Mouse (Mus musculus) lung, postnatal 0 days (tissue): ENCODE results near the gene Krr1. TPM values are rescaled to one million over a fixed set of nuclear protein-coding genes. Genes with fewer than 3 reads are reported as not detected.
A peak's percentile ranks its signal among the peaks of the same experiment; 100 is the strongest.

Experiments
- ATAC-seq: fragments of 200-750 bp; cut with Nextera tagmentation; 2 replicates; pipeline ENCODE4 v1.8.0; 2017; ENCODE audit warnings: moderate library complexity
- DNase-seq: peaks from one replicate; pipeline ENCODE4 v3.0.0-alpha.2; 2016; ENCODE audit warnings: low spot score
- H3K27ac ChIP-seq: fragments of 300-500 bp; sonication (generic); 2 replicates; pipeline ENCODE4 v1.5.1; 2014; ENCODE audit warnings: antibody characterized with exemption, mild to moderate bottlenecking, low read length, mixed read lengths
- H3K27me3 ChIP-seq: fragments of 300-500 bp; sonication (generic); replicated peaks from 2 replicates; pipeline ENCODE4 v1.6.1; 2014; ENCODE audit warnings: low read length, mixed read lengths; ENCODE audit not compliant: insufficient read depth
- H3K36me3 ChIP-seq: fragments of 300-500 bp; sonication (generic); 2 replicates; pipeline ENCODE4 v1.6.1; 2014; ENCODE audit warnings: low read length, mixed read lengths; ENCODE audit not compliant: insufficient read depth
- H3K4me1 ChIP-seq: fragments of 300-500 bp; sonication (generic); 2 replicates; pipeline ENCODE4 v1.6.1; 2014; ENCODE audit warnings: antibody characterized with exemption, low read depth, low read length, mixed read lengths; ENCODE audit not compliant: insufficient read depth
- H3K4me2 ChIP-seq: fragments of 300-500 bp; sonication (generic); replicated peaks from 2 replicates; pipeline ENCODE4 v1.6.1; 2014; ENCODE audit warnings: low read depth, mild to moderate bottlenecking, low read length, moderate library complexity, mixed read lengths
- H3K4me3 ChIP-seq: fragments of 300-500 bp; sonication (generic); 2 replicates; pipeline ENCODE4 v1.5.1; 2014; ENCODE audit warnings: low read depth, low read length
- H3K9ac ChIP-seq: fragments of 300-500 bp; sonication (generic); replicated peaks from 2 replicates; pipeline ENCODE4 v1.6.1; 2014; ENCODE audit warnings: low read depth, mild to moderate bottlenecking
- H3K9me3 ChIP-seq: fragments of 300-500 bp; sonication (generic); 2 replicates; pipeline ENCODE4 v1.6.1; 2016; ENCODE audit warnings: low read length, mixed read lengths
- CTCF ChIP-seq: IDR thresholded peaks from 2 replicates; pipeline ENCODE4 v1.5.1; 2016; ENCODE audit warnings: antibody characterized with exemption, mild to moderate bottlenecking
- EP300 ChIP-seq: IDR thresholded peaks from 2 replicates; pipeline ENCODE4 v1.6.1; 2016; ENCODE audit warnings: antibody characterized with exemption, mild to moderate bottlenecking, control low read depth
- WGBS: fragments of 180-500 bp; shearing (Covaris S2); extraction: QIAGEN DNeasy Blood & Tissue Kit; methylation state at CpG from one replicate; pipeline ENCODE4 v1.1.7; 2014; 5-methylcytosine and 5-hydroxymethylcytosine counted together
- polyA plus RNA-seq: library from polyadenylated mRNA; unstranded; fragments of >200 nt; fragmentation: Nextera tagmentation; extraction: Ambion mirVana; gene quantifications from 2 replicates; pipeline ENCODE4 v1.2.1, GENCODE M21; 2015

The Krr1 gene
- polyA plus RNA-seq, 1 experiment from 2014 or later: 18.6 TPM

- 43% methylated on average over 11 of the region's 11 CpGs for WGBS
- Histone ChIP-seq H3K27me3 (no peaks in the 10 kb centered on the region), H3K36me3 (no peaks in the 10 kb centered on the region), H3K4me3 (no peak overlapping the region), H3K4me1 (peaks cover 13% of the 10 kb centered on the region; the same call in 1 of the 2 replicates), H3K4me2 (no peak overlapping the region), H3K9ac (no peak overlapping the region), H3K9me3 (no peaks in the 10 kb centered on the region), H3K27ac (no peak overlapping the region)
- peak; percentile 9 for DNase-seq
- ATAC-seq: no peak
- TF ChIP-seq EP300 (no peak), CTCF (no peak)
Observed at GRCm38 (mm10) chr10:111932621-111933345, 39.7 kb upstream of the Krr1 start.

GRCm38 (mm10) chr10:111935207-111935606 lies 37.3 kb upstream of the Krr1 start:
- no peak overlapping the region for H3K4me2 ChIP-seq
- DNase-seq: peak; percentile 61
- TF ChIP-seq EP300 (no peak), CTCF (no peak)

GRCm38 (mm10) chr10:111936021-111936420 lies 36.4 kb upstream of the Krr1 start:
- Histone ChIP-seq H3K36me3 (no peaks in the 10 kb centered on the region), H3K9me3 (no peaks in the 10 kb centered on the region), H3K27me3 (no peaks in the 10 kb centered on the region), H3K4me1 (peaks cover 13% of the 10 kb centered on the region; the same call in 1 of the 2 replicates), H3K4me2 (no peak overlapping the region), H3K9ac (no peak overlapping the region), H3K27ac (peak overlapping the region; percentile 78), H3K4me3 (no peak overlapping the region)
- ATAC-seq (no peak; the same call in 1 of the 2 replicates), DNase-seq (no peak)
- TF ChIP-seq CTCF (no peak), EP300 (no peak)
- WGBS: 64% methylated on average over 4 of the region's 4 CpGs

More at GRCm38 (mm10) chr10:111935207-111935606, 37.3 kb upstream of the Krr1 start:
- Histone ChIP-seq H3K27me3 (no peaks in the 10 kb centered on the region), H3K36me3 (no peaks in the 10 kb centered on the region), H3K9ac (no peak overlapping the region), H3K9me3 (no peaks in the 10 kb centered on the region), H3K27ac (no peak overlapping the region), H3K4me1 (peaks cover 13% of the 10 kb centered on the region; the same call in 1 of the 2 replicates), H3K4me3 (no peak overlapping the region)
- WGBS: 62% methylated on average over 2 of the region's 2 CpGs
- ATAC-seq: no peak

GRCm38 (mm10) chr10:111936491-111937145 lies 35.8 kb upstream of the Krr1 start:
- peak; percentile 91 for DNase-seq
- peak; percentile 84 for ATAC-seq
- Histone ChIP-seq H3K4me2 (peak overlapping the region; percentile 6; the same call in 1 of the 2 replicates), H3K27ac (peak overlapping the region; percentile 78), H3K36me3 (no peaks in the 10 kb centered on the region), H3K4me3 (no peak overlapping the region), H3K4me1 (peaks cover 13% of the 10 kb centered on the region; the same call in 1 of the 2 replicates), H3K9ac (no peak overlapping the region), H3K9me3 (no peaks in the 10 kb centered on the region), H3K27me3 (no peaks in the 10 kb centered on the region)
- TF ChIP-seq EP300 (peak; percentile 90), CTCF (no peak)
- 7% methylated on average over 13 of the region's 13 CpGs for WGBS

GRCm38 (mm10) chr10:111937146-111937534 lies 35.3 kb upstream of the Krr1 start:
- TF ChIP-seq EP300: peak; percentile 43; the same call in 1 of the 2 replicates
- TF ChIP-seq CTCF: no peak
- Histone ChIP-seq H3K4me2 (no peak overlapping the region), H3K9ac (no peak overlapping the region), H3K4me3 (no peak overlapping the region), H3K27me3 (no peaks in the 10 kb centered on the region), H3K27ac (peak overlapping the region; percentile 78), H3K9me3 (no peaks in the 10 kb centered on the region), H3K4me1 (peaks cover 13% of the 10 kb centered on the region; the same call in 1 of the 2 replicates), H3K36me3 (no peaks in the 10 kb centered on the region)
- 8% methylated on average over 5 of the region's 5 CpGs for WGBS
- ATAC-seq (peak; percentile 42; the same call in 1 of the 2 replicates), DNase-seq (no peak)

GRCm38 (mm10) chr10:111943026-111943425 lies 29.4 kb upstream of the Krr1 start:
- ATAC-seq: peak; percentile 48; the same call in 1 of the 2 replicates
- Histone ChIP-seq H3K4me1 (no peaks in the 10 kb centered on the region), H3K36me3 (no peaks in the 10 kb centered on the region), H3K27me3 (no peaks in the 10 kb centered on the region), H3K9me3 (no peaks in the 10 kb centered on the region), H3K27ac (no peak overlapping the region), H3K4me2 (no peak overlapping the region), H3K4me3 (no peak overlapping the region), H3K9ac (no peak overlapping the region)
- TF ChIP-seq EP300 (no peak), CTCF (no peak)
- DNase-seq: peak; percentile 41
- WGBS: 65% methylated on average over 7 of the region's 7 CpGs
